Mouse (Mus musculus) hindbrain, embryonic 11.5 days (tissue): ENCODE measurements around the gene Calcb. TPM values are rescaled to one million over a fixed set of nuclear protein-coding genes. Genes with fewer than 3 reads are reported as not detected.

ENCODE experiments used
- ATAC-seq: fragments of 200-750 bp; cut with Nextera tagmentation; 2 replicates; pipeline ENCODE4 v1.8.0; 2017; ENCODE audit warnings: mild to moderate bottlenecking, moderate TSS enrichment, moderate library complexity; ENCODE audit not compliant: low FRiP score
- DNase-seq: peaks from one replicate; pipeline ENCODE4 v3.0.0-alpha.2; 2015; ENCODE audit warnings: low spot score
- H3K27ac ChIP-seq: fragments of 300-500 bp; sonication (generic); 2 replicates; pipeline ENCODE4 v1.5.1; 2014; ENCODE audit warnings: mild to moderate bottlenecking, low read depth, low read length
- H3K27me3 ChIP-seq: fragments of 300-500 bp; sonication (generic); 2 replicates; pipeline ENCODE4 v1.6.1; 2014; ENCODE audit warnings: mild to moderate bottlenecking, low read length, moderate library complexity, mixed read lengths; ENCODE audit not compliant: control insufficient read depth, insufficient read depth
- H3K36me3 ChIP-seq: fragments of 300-500 bp; sonication (generic); 2 replicates; pipeline ENCODE4 v1.6.1; 2014; ENCODE audit warnings: mild to moderate bottlenecking, low read length, moderate library complexity, mixed read lengths; ENCODE audit not compliant: control insufficient read depth, insufficient read depth
- H3K4me1 ChIP-seq: fragments of 300-500 bp; sonication (generic); replicated peaks from 2 replicates; pipeline ENCODE4 v1.6.1; 2014; ENCODE audit warnings: low read length, mixed read lengths; ENCODE audit not compliant: control insufficient read depth, insufficient read depth
- H3K4me2 ChIP-seq: fragments of 300-500 bp; sonication (generic); replicated peaks from 2 replicates; pipeline ENCODE4 v1.6.1; 2014; ENCODE audit warnings: mild to moderate bottlenecking, low read depth, low read length
- H3K4me3 ChIP-seq: fragments of 300-500 bp; sonication (generic); 2 replicates; pipeline ENCODE4 v1.5.1; 2014; ENCODE audit warnings: low read depth, low read length
- H3K9ac ChIP-seq: fragments of 300-500 bp; sonication (generic); 2 replicates; pipeline ENCODE4 v1.6.1; 2014; ENCODE audit warnings: low read depth, low read length
- H3K9me3 ChIP-seq: fragments of 300-500 bp; sonication (generic); 2 replicates; pipeline ENCODE4 v1.6.1; 2016; ENCODE audit warnings: low read length; ENCODE audit not compliant: control insufficient read depth
- WGBS: fragments of 180-500 bp; shearing (Covaris S2); extraction: QIAGEN DNeasy Blood & Tissue Kit; methylation state at CpG from one replicate; pipeline ENCODE4 v1.1.7; 2014; 5-methylcytosine and 5-hydroxymethylcytosine counted together
- polyA plus RNA-seq: library from polyadenylated mRNA; unstranded; fragments of >200 nt; fragmentation: Nextera tagmentation; extraction: Ambion mirVana; gene quantifications from 2 replicates; pipeline ENCODE4 v1.2.1, GENCODE M21; 2014

The Calcb gene
- polyA plus RNA-seq = not detected in 2 replicates

- Histone ChIP-seq H3K4me1 (no peaks in the 10 kb centered on the region), H3K27me3 (peaks cover 27% of the 10 kb centered on the region), H3K4me2 (peak within 1 kb of the TSS; percentile 25), H3K36me3 (no peaks in the 10 kb centered on the region), H3K9me3 (no peaks in the 10 kb centered on the region), H3K4me3 (no peak within 1 kb of the TSS), H3K27ac (no peak within 1 kb of the TSS), H3K9ac (no peak within 1 kb of the TSS)
- ATAC-seq (no peak), DNase-seq (no peak)
- WGBS = 1% methylated on average over 11 of the region's 11 CpGs
These were observed at the start of gene Calcb for GRCm38 (mm10) chr7:114718300-114718699. Gene Calcb, plus strand, starts transcription at chr7:114718643.

GRCm38 (mm10) chr7:114671405-114671804, 47.0 kb upstream of the Calcb start:
- Histone ChIP-seq H3K4me1 (no peaks in the 10 kb centered on the region), H3K9me3 (no peaks in the 10 kb centered on the region), H3K9ac (no peak overlapping the region), H3K36me3 (no peaks in the 10 kb centered on the region), H3K27me3 (no peaks in the 10 kb centered on the region), H3K4me2 (no peak overlapping the region), H3K4me3 (no peak overlapping the region), H3K27ac (no peak overlapping the region)
- 85% methylated on average over 1 of the region's 1 CpGs for WGBS
- no peak for DNase-seq
- ATAC-seq = no peak

GRCm38 (mm10) chr7:114672697-114673096, 45.7 kb upstream of the Calcb start:
- 34% methylated on average over 2 of the region's 2 CpGs for WGBS

GRCm38 (mm10) chr7:114692339-114692738, 26.1 kb upstream of the Calcb start:
- no peak for ATAC-seq
- H3K36me3 ChIP-seq = no peaks in the 10 kb centered on the region

More at GRCm38 (mm10) chr7:114672697-114673096, 45.7 kb upstream of the Calcb start:
- Histone ChIP-seq H3K27ac (no peak overlapping the region), H3K9ac (no peak overlapping the region), H3K36me3 (no peaks in the 10 kb centered on the region), H3K4me3 (no peak overlapping the region), H3K9me3 (no peaks in the 10 kb centered on the region), H3K4me1 (no peaks in the 10 kb centered on the region), H3K27me3 (no peaks in the 10 kb centered on the region), H3K4me2 (no peak overlapping the region)
- peak; percentile 25 for DNase-seq
- ATAC-seq = no peak

GRCm38 (mm10) chr7:114700871-114701270, 17.6 kb upstream of the Calcb start:
- H3K9me3 ChIP-seq = no peaks in the 10 kb centered on the region
- DNase-seq = no peak
- ATAC-seq = no peak
- H3K27me3 ChIP-seq = no peaks in the 10 kb centered on the region
- no peak overlapping the region for H3K9ac ChIP-seq
- no peak overlapping the region for H3K4me3 ChIP-seq
- no peak overlapping the region for H3K27ac ChIP-seq
- 76% methylated on average over 2 of the region's 2 CpGs for WGBS
- no peaks in the 10 kb centered on the region for H3K36me3 ChIP-seq
- H3K4me2 ChIP-seq = no peak overlapping the region
- H3K4me1 ChIP-seq = no peaks in the 10 kb centered on the region

More at GRCm38 (mm10) chr7:114692339-114692738, 26.1 kb upstream of the Calcb start:
- no peaks in the 10 kb centered on the region for H3K9me3 ChIP-seq
- no peaks in the 10 kb centered on the region for H3K27me3 ChIP-seq
- no peak overlapping the region for H3K27ac ChIP-seq
- H3K4me2 ChIP-seq = no peak overlapping the region
- DNase-seq = peak; percentile 7
- no peaks in the 10 kb centered on the region for H3K4me1 ChIP-seq
- no peak overlapping the region for H3K9ac ChIP-seq
- no peak overlapping the region for H3K4me3 ChIP-seq

GRCm38 (mm10) chr7:114706716-114707115, 11.7 kb upstream of the Calcb start:
- Histone ChIP-seq H3K27ac (no peak overlapping the region), H3K4me3 (no peak overlapping the region), H3K9me3 (no peaks in the 10 kb centered on the region), H3K4me1 (no peaks in the 10 kb centered on the region), H3K36me3 (no peaks in the 10 kb centered on the region), H3K27me3 (no peaks in the 10 kb centered on the region), H3K9ac (no peak overlapping the region), H3K4me2 (no peak overlapping the region)
- DNase-seq (no peak), ATAC-seq (no peak)
- 81% methylated on average over 4 of the region's 4 CpGs for WGBS

GRCm38 (mm10) chr7:114707398-114707797, 11.0 kb upstream of the Calcb start:
- 85% methylated on average over 1 of the region's 1 CpGs for WGBS
- Histone ChIP-seq H3K4me3 (no peak overlapping the region), H3K27me3 (no peaks in the 10 kb centered on the region), H3K36me3 (no peaks in the 10 kb centered on the region), H3K9ac (no peak overlapping the region), H3K4me2 (no peak overlapping the region), H3K27ac (no peak overlapping the region), H3K4me1 (no peaks in the 10 kb centered on the region), H3K9me3 (no peaks in the 10 kb centered on the region)
- DNase-seq (no peak), ATAC-seq (no peak)

GRCm38 (mm10) chr7:114710419-114710818, 8.0 kb upstream of the Calcb start:
- 81% methylated on average over 2 of the region's 2 CpGs for WGBS
- no peaks in the 10 kb centered on the region for H3K4me1 ChIP-seq
- H3K9ac ChIP-seq = no peak overlapping the region
- H3K27me3 ChIP-seq = no peaks in the 10 kb centered on the region
- H3K9me3 ChIP-seq = no peaks in the 10 kb centered on the region
- H3K4me2 ChIP-seq = no peak overlapping the region
- H3K36me3 ChIP-seq = no peaks in the 10 kb centered on the region
- no peak for DNase-seq
- no peak overlapping the region for H3K27ac ChIP-seq
- ATAC-seq = no peak
- no peak overlapping the region for H3K4me3 ChIP-seq

GRCm38 (mm10) chr7:114712523-114712922, 5.9 kb upstream of the Calcb start:
- no peaks in the 10 kb centered on the region for H3K36me3 ChIP-seq
- DNase-seq (no peak), ATAC-seq (no peak)
- H3K9me3 ChIP-seq = no peaks in the 10 kb centered on the region
- H3K4me2 ChIP-seq = no peak overlapping the region
- H3K27me3 ChIP-seq = 0 out of 2 replicates have a peak, but pooled peaks cover 4% of the 10 kb centered on the region
- no peaks in the 10 kb centered on the region for H3K4me1 ChIP-seq
- WGBS = 78% methylated on average over 1 of the region's 1 CpGs
- H3K4me3 ChIP-seq = no peak overlapping the region
- H3K9ac ChIP-seq = no peak overlapping the region
- no peak overlapping the region for H3K27ac ChIP-seq
